Mouse (Mus musculus) yolk sac, embryonic 10.5 days (tissue): ENCODE data around the gene Tbc1d9b.
"Not testable (repeated sequence)": the region's sequence is repeated elsewhere in the genome, so short reads cannot be mapped to it uniquely, and the experiment has no call there.

ENCODE experiments used
- DNase-seq: peaks from one replicate; pipeline ENCODE4 v3.0.0-alpha.2; 2017; ENCODE audit warnings: low spot score

The Tbc1d9b gene

GRCm38 (mm10) chr11:50130811-50131766 lies at the start of gene Tbc1d9b:
TSS of gene Tbc1d9b (plus strand) at chr11:50131396.
- DNase-seq, result peak; percentile 88

DNA sequence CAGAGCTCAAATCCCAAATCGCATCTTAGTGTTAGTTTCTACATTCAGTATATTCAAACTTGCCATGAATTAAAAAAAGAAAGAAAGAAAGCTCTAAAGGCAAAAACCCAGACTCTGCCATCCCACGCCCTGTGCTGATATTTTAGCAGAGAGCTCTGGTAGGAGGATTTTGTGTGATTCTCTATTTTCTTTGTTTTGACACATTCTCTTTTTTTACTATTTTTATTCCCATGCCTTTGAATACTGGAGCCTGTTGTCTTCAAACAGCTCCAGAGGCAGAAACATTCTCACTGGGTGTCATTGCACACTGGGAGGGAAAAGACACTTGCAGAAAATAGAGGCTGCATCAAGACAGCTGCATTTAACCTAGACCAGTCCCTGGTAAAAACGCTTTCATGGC lies 45.0 kb upstream of the Tbc1d9b start:
- no peak for DNase-seq

DNA sequence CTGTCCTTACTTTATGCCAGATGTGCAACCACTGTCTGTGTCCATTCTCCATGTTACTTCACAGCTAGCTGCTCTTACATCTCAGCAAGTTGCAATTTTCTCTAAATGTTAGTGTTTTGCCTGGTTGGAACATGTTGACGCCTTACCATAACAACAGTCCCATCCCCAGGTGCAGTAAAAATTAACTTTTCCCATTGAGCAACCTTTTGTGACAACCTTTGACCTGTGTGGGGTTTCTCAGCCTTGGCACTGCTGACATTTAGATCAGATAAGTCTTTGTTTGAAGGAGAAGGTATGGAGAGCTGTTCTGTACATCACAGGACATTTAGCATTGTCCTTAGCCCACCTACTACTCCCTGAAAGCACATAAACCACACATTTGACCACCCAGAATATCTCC lies 41.4 kb upstream of the Tbc1d9b start:
- peak; percentile 83 for DNase-seq

DNA sequence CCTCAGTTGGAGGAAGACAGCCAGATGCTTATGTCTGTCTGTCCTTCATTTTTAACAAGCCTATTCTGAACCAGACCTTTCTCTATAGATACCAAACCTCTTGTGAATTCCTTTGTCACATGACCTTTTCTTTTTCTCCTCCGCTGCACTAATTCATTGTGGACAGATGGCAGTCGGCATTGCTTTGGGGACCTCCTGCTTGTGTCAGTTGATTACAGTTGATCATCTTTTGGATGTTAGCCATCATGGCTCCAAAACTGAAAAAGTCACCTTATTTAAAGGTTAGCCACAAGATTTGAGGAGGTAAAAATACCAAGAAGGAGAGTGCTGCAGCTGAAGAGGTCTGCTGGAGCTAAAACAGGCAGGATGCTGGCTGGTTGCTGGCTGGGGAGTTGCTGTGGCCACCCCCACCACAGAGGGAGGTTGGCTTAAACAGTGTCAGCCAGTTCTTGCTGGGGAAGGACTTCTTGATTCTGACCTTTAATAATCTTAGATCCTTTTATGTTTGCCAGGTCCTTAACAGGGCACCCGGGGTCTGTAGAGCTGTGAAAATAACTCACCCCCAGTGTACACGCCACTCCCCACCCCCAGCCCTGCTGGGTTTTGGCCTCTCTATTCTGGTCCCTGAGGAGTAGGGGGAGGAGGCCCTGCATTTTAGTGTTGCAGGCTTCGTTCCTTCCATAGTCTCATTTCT lies 40.1 kb upstream of the Tbc1d9b start:
- DNase-seq, result no peak

DNA sequence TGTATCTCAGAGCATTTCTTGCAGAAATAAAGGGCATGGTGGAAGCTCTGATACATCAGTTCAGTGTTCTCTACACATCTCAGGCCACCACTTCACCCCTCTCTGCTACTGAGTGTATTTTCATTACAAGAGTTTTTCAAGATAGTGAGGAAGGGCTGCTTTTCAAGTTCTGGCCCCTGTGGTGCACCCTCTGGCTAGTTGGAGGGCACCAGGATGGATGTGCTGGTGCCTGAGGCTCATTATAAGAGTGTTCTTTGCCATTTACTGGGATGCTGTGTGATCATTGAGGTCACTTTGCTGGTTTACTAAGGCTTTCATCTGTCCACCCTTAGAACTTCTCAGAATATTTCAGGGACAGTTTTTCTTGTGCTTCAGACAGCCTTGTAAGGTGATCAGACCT lies 39.5 kb upstream of the Tbc1d9b start:
- no peak for DNase-seq

DNA sequence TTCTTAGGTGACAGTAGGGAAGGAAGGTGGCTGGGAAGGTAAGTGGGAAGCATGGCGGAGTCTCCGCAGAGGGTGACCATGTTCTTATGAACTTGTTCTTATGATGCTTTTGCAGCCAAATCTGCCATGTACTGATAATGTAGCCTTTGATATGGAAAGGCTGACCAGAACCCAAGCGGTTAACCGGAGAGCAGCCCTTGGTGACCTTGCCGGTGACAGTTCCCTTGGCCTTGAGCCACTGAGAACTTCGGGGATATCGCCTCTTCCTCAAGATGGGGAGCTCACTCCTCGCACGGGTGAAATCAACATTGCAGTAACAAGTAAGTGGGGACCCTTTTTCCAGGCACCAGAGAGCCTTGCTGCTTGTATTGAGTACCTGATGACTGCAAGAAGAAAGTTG lies 35.5 kb upstream of the Tbc1d9b start:
- DNase-seq, result no peak

DNA sequence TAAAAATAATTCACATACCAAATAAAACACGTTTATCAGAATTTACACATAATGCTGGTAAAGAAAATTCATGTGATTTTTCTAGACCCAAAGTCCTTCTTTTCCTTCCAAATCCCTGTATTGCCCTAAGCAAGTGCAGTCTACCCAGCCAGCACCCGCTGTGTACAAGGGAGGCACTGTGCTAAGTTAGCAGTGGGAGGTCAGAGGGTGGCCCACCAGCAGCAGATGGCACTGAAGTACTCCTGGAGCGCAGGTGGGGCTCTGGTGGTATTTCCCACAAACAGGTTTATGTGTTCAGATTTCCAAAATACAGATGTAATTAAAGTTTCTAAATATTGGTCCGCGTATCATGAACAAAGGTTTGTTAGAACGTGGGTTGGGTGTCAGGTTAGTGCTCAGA lies 34.1 kb upstream of the Tbc1d9b start:
- DNase-seq, result no peak

- DNase-seq, result no peak
Measured at GRCm38 (mm10) chr11:50098961-50099481, 32.2 kb upstream of the Tbc1d9b start.

DNA sequence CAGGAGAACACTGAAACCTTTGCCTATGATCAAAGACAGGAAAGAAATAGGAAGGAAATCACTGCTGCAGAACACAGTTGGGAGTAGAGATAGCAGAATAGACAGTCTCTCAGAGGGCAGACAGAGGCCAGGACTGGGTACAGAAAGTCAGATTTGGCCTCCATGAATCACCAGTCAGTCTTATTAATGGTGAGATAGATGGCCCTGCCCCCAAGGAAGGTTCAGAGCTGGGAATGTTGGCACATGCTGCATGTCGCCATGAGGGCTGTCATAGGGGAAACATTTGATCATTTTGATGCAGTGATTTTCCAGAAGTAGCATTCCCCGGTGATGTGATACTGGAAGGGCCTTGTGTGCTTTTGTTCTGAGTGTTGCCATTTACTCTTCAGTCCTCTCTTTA lies 31.5 kb upstream of the Tbc1d9b start:
- no peak for DNase-seq

DNA sequence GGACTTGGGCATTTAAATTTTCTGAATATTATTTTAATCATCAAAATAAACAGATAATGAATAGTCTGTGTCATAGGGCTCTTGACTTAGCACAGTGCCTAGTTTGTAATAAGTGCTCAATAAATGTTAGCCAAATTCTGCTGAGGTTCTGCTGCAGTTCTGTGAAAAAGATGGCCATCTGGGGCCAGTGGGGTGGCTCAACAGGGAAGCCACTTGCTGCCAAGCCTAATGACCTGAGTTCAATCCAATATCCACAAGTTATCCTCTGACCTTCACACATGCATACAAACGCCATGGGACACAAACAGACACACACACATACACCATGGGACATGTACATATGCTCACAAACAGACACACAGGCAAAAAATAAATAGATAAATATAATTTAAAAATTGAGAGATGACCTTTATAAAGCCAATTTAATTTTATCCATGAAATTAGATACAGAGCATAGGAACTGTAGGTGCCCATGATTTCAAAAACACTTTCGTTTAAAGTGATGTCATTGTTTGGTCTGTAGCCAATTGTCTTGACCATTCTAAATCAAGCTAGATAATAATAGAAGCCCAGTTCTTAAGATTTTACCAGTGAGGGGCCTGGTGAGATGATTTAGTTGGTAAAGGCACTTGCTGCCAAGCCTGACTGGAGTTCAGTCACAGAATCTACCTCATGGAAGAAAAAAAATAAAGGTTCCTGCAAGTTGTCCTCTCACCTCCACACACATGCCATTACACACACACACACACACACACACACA lies 30.5 kb upstream of the Tbc1d9b start:
- no peak for DNase-seq

DNA sequence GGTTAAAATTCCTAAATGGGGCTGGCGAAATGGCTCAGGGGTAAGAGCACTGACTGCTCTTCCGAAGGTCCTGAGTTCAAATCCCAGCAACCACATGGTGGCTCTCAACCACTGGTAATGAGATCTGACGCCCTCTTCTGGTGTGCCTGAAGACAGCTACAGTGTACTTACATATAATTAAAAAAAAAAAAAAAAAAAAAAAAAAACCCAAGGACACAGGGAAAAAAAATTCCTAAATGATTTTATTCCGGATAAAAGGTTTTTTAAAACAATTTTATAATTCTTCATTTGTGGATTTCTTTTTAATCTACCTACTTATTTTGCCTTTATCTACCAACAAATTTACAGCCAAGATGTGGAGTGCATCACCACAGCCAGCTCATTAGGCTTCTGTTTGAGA lies 29.2 kb upstream of the Tbc1d9b start:
- DNase-seq, result not testable (repeated sequence)

DNA sequence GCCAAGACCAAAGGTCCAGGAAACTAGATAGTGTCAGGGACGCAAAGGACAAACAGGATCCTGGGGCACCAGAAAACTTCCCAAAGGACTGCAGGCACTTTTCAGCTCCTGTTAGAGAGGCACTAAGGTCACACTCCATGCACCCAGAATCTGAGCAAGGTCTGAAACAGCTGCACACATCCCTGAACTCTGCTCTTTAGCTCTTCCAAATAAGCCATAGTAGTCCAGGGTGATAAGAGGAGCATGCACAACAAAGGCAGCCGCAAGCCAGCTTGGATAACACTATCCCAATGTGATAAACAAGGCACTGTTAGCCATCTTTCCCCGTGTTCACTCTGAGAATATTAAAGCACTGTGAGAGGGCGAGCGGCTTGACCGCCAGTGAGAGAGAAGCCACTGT lies 27.2 kb upstream of the Tbc1d9b start:
- DNase-seq, result no peak

- no peak for DNase-seq
Measured at GRCm38 (mm10) chr11:50105237-50105636, 26.0 kb upstream of the Tbc1d9b start.

DNA sequence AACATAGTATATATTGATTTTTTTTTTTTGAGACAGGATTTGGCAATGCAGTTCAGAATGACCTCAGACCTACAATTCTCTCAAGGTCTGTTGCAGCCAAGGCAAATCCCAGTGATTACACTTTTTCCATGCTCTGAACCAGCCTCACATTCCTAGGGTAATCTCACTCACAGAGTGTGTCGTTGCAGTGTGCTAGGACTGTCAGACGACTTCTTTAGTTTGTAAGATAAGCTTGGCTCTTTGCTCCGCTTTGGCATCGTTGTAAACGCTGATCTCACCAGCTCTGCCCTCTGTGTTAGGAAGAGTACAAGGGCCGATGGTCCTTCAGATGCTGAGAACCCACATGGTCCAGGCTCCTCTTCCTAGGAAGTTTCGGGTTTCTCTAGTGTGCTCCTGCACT lies 25.2 kb upstream of the Tbc1d9b start:
- DNase-seq, result no peak

GRCm38 (mm10) chr11:50108823-50109244 lies 22.4 kb upstream of the Tbc1d9b start:
- DNase-seq, result peak; percentile 66

DNA sequence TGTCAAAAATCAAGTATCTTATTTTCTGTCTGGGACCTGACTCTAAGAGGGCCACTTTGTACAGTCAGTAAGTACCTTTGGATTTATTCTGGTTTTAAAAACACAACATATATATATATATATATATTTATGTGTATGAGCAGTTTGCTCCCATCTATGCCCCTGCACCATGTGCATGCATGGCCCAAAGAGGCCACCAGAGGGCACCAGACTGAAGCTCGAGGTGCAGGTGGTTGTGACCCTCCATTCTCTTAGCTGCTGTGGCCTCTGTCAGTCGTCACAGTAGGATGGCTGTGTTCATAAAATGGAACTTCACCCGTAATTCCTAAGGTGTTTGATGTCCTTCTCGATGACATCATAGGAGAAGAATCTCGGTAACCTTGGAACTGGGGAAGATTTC lies 16.9 kb upstream of the Tbc1d9b start:
- DNase-seq, result no peak

DNA sequence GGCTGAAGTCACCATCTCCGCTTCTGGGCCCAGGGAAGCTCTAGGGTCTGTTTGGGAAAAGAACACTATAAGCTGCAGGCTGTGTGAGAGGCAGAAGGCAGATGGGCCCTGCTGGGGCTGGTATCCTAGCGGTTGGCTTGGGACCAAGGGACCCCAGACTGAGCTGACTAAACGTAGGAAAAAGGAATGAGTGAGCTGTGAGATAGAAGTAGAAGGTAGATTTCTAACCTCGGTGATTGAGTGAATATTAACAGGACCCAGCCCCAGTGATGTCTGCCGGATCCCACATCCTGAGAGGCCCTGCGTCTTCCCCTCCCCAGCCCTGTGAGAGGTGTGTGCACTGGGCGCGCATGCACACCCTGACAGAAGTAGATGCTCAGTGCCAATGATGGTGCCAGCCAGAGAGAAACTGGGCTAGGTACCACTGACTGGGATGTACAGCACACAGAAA lies 8.5 kb upstream of the Tbc1d9b start:
- no peak for DNase-seq

DNA sequence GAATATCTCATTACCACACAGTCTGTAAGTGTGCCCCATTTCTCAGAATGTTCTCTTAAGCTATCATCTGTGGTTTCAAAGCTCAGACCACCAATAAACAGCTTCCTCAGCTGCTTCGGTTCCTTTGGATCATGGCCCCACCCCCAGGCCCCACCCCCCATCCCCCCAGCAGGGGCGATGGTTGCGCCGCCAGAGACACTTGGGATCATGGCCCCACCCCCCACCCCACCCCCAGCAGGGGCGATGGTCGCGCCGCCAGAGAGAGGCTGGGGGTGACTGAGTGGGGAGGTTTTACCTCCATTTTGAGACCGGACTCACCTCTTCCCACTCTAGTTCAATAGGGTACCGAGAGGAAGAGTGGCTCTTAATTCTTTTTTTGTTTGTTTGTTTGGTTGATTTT lies 3.4 kb upstream of the Tbc1d9b start:
- DNase-seq, result no peak

GRCm38 (mm10) chr11:50131801-50132201 lies 605 bp downstream of the Tbc1d9b start:
- DNase-seq, result no peak

GRCm38 (mm10) chr11:50132265-50132664 lies 1.1 kb downstream of the Tbc1d9b start:
- DNase-seq, result no peak

GRCm38 (mm10) chr11:50134136-50134859 lies 3.1 kb downstream of the Tbc1d9b start:
- DNase-seq, result no peak
